Mouse (Mus musculus): Measurements from ENCODE around the gene Srsf12. TPM values are rescaled to one million over a fixed set of nuclear protein-coding genes. Genes with fewer than 3 reads are reported as not detected.

The Srsf12 gene
- polyA plus RNA-seq, 1 experiment, result not detected

- no peak for TF ChIP-seq MAX (IDR thresholded peaks at IDR 0.05)
- TF ChIP-seq USF1 (IDR thresholded peaks at IDR 0.05; ENCODE audit: low read depth), result no peak
- no peak for TF ChIP-seq MYOG (IDR thresholded peaks at IDR 0.05; ENCODE audit: control insufficient read depth, extremely low read depth, insufficient read length)
- TF ChIP-seq MYOD1 (IDR thresholded peaks at IDR 0.05; ENCODE audit: control insufficient read depth, insufficient read length, low read depth), result no peak
- no peak for TF ChIP-seq FOSL1 (IDR thresholded peaks at IDR 0.05; ENCODE audit: insufficient read depth, low read length, poor library complexity, severe bottlenecking)
- TF ChIP-seq CEBPB (IDR thresholded peaks at IDR 0.05; ENCODE audit: low read depth), result no peak
- TF ChIP-seq CTCF (IDR thresholded peaks at IDR 0.05; ENCODE audit: control insufficient read depth, insufficient read depth, insufficient read length), result no peak
- Histone ChIP-seq H3K4me3 (ENCODE audit: insufficient read depth, poor library complexity, severe bottlenecking) (no peak overlapping the region), H3ac (ENCODE audit: control insufficient read depth, insufficient read length, low read depth) (no peak overlapping the region), H3K79me3 (ENCODE audit: low read depth) (no peaks in the 10 kb centered on the region), H3K36me3 (ENCODE audit: control insufficient read depth, insufficient read depth) (no peaks in the 10 kb centered on the region), H3K79me2 (ENCODE audit: control insufficient read depth, insufficient read depth) (no peaks in the 10 kb centered on the region), H3K27me3 (ENCODE audit: control insufficient read depth, insufficient read depth, insufficient read length) (peaks cover 3% of the 10 kb centered on the region)
These were observed 18.4 kb downstream of the Srsf12 start for GRCm38 (mm10) chr4:33227164-33227563.

GRCm38 (mm10) chr4:33229639-33230038 is 20.8 kb downstream of the Srsf12 start:
- no peaks in the 10 kb centered on the region for H3K79me2 ChIP-seq (ENCODE audit: control insufficient read depth, insufficient read depth)
- no peaks in the 10 kb centered on the region for H3K36me3 ChIP-seq (ENCODE audit: control insufficient read depth, insufficient read depth)
- H3K79me3 ChIP-seq (ENCODE audit: low read depth), result no peaks in the 10 kb centered on the region
- peaks cover 9% of the 10 kb centered on the region for H3K27me3 ChIP-seq (ENCODE audit: control insufficient read depth, insufficient read depth, insufficient read length)
- TF ChIP-seq CEBPB (IDR thresholded peaks at IDR 0.05; ENCODE audit: low read depth) (no peak), USF1 (IDR thresholded peaks at IDR 0.05; ENCODE audit: low read depth) (no peak), FOSL1 (IDR thresholded peaks at IDR 0.05; ENCODE audit: insufficient read depth, low read length, poor library complexity, severe bottlenecking) (no peak), MYOG (IDR thresholded peaks at IDR 0.05; ENCODE audit: control insufficient read depth, extremely low read depth, insufficient read length) (no peak), CTCF (IDR thresholded peaks at IDR 0.05; ENCODE audit: control insufficient read depth, insufficient read depth, insufficient read length) (no peak)
- no peak overlapping the region for H3K4me3 ChIP-seq (ENCODE audit: insufficient read depth, poor library complexity, severe bottlenecking)
- H3ac ChIP-seq (ENCODE audit: control insufficient read depth, insufficient read length, low read depth), result no peak overlapping the region

GRCm38 (mm10) chr4:33230881-33231280 is 22.1 kb downstream of the Srsf12 start:
- no peak overlapping the region for H3K4me3 ChIP-seq (ENCODE audit: insufficient read depth, poor library complexity, severe bottlenecking)
- H3K36me3 ChIP-seq (ENCODE audit: control insufficient read depth, insufficient read depth), result no peaks in the 10 kb centered on the region
- no peak overlapping the region for H3ac ChIP-seq (ENCODE audit: control insufficient read depth, insufficient read length, low read depth)
- no peaks in the 10 kb centered on the region for H3K79me2 ChIP-seq (ENCODE audit: control insufficient read depth, insufficient read depth)
- H3K79me3 ChIP-seq (ENCODE audit: low read depth), result no peaks in the 10 kb centered on the region
- TF ChIP-seq USF1 (IDR thresholded peaks at IDR 0.05; ENCODE audit: low read depth) (no peak), MYOG (IDR thresholded peaks at IDR 0.05; ENCODE audit: control insufficient read depth, extremely low read depth, insufficient read length) (no peak), MAX (IDR thresholded peaks at IDR 0.05) (no peak), CTCF (IDR thresholded peaks at IDR 0.05; ENCODE audit: control insufficient read depth, insufficient read depth, insufficient read length) (no peak), CEBPB (IDR thresholded peaks at IDR 0.05; ENCODE audit: low read depth) (no peak), FOSL1 (IDR thresholded peaks at IDR 0.05; ENCODE audit: insufficient read depth, low read length, poor library complexity, severe bottlenecking) (no peak), MYOD1 (IDR thresholded peaks at IDR 0.05; ENCODE audit: control insufficient read depth, insufficient read length, low read depth) (no peak)
- peaks cover 9% of the 10 kb centered on the region for H3K27me3 ChIP-seq (ENCODE audit: control insufficient read depth, insufficient read depth, insufficient read length)

GRCm38 (mm10) chr4:33242536-33242935 is 33.7 kb downstream of the Srsf12 start:
- no peaks in the 10 kb centered on the region for H3K27me3 ChIP-seq (ENCODE audit: control insufficient read depth, insufficient read depth, insufficient read length)
- peaks cover 11% of the 10 kb centered on the region for H3K79me3 ChIP-seq (ENCODE audit: low read depth)
- TF ChIP-seq USF1 (IDR thresholded peaks at IDR 0.05; ENCODE audit: low read depth) (no peak), MAX (IDR thresholded peaks at IDR 0.05) (no peak), FOSL1 (IDR thresholded peaks at IDR 0.05; ENCODE audit: insufficient read depth, low read length, poor library complexity, severe bottlenecking) (no peak), MYOG (IDR thresholded peaks at IDR 0.05; ENCODE audit: control insufficient read depth, extremely low read depth, insufficient read length) (no peak), CEBPB (IDR thresholded peaks at IDR 0.05; ENCODE audit: low read depth) (no peak), MYOD1 (IDR thresholded peaks at IDR 0.05; ENCODE audit: control insufficient read depth, insufficient read length, low read depth) (no peak)
- H3K36me3 ChIP-seq (ENCODE audit: control insufficient read depth, insufficient read depth), result peaks cover 18% of the 10 kb centered on the region
- no peak overlapping the region for H3K4me3 ChIP-seq (ENCODE audit: insufficient read depth, poor library complexity, severe bottlenecking)
- H3ac ChIP-seq (ENCODE audit: control insufficient read depth, insufficient read length, low read depth), result no peak overlapping the region
- peaks cover 29% of the 10 kb centered on the region for H3K79me2 ChIP-seq (ENCODE audit: control insufficient read depth, insufficient read depth)

- H3K79me3 ChIP-seq (ENCODE audit: low read depth), result peaks cover 11% of the 10 kb centered on the region
- no peaks in the 10 kb centered on the region for H3K27me3 ChIP-seq (ENCODE audit: control insufficient read depth, insufficient read depth, insufficient read length)
- no peak overlapping the region for H3K4me3 ChIP-seq (ENCODE audit: insufficient read depth, poor library complexity, severe bottlenecking)
- peaks cover 18% of the 10 kb centered on the region for H3K36me3 ChIP-seq (ENCODE audit: control insufficient read depth, insufficient read depth)
- H3ac ChIP-seq (ENCODE audit: control insufficient read depth, insufficient read length, low read depth), result no peak overlapping the region
- no peak for TF ChIP-seq FOSL1 (IDR thresholded peaks at IDR 0.05; ENCODE audit: insufficient read depth, low read length, poor library complexity, severe bottlenecking)
- no peak for TF ChIP-seq USF1 (IDR thresholded peaks at IDR 0.05; ENCODE audit: low read depth)
- no peak for TF ChIP-seq CEBPB (IDR thresholded peaks at IDR 0.05; ENCODE audit: low read depth)
- no peak for TF ChIP-seq CTCF (IDR thresholded peaks at IDR 0.05; ENCODE audit: control insufficient read depth, insufficient read depth, insufficient read length)
- no peak for TF ChIP-seq MAX (IDR thresholded peaks at IDR 0.05)
- TF ChIP-seq MYOD1 (IDR thresholded peaks at IDR 0.05; ENCODE audit: control insufficient read depth, insufficient read length, low read depth), result no peak
- TF ChIP-seq MYOG (IDR thresholded peaks at IDR 0.05; ENCODE audit: control insufficient read depth, extremely low read depth, insufficient read length), result no peak
- H3K79me2 ChIP-seq (ENCODE audit: control insufficient read depth, insufficient read depth), result peaks cover 29% of the 10 kb centered on the region
These were observed 34.4 kb downstream of the Srsf12 start for GRCm38 (mm10) chr4:33243016-33243758.

Measured in C2C12 (cell line).